Mouse (Mus musculus): ENCODE results near the gene Prkag2. TPM values are rescaled to one million over a fixed set of nuclear protein-coding genes. Genes with fewer than 3 reads are reported as not detected.

The Prkag2 gene
- total and polyA plus RNA-seq, 2 experiments from 2014 or later = 62.4 to 112 TPM

- no peak for TF ChIP-seq CTCF (IDR thresholded peaks at IDR 0.05; ENCODE audit: low read depth)
- WGBS = 58% methylated on average over 8 of the region's 8 CpGs
- ATAC-seq (no peak), DNase-seq (no peak)
- Histone ChIP-seq H3K27me3 (ENCODE audit: insufficient read depth, low read length) (no peaks in the 10 kb centered on the region), H3K9ac (no peak overlapping the region), H3K27ac (ENCODE audit: low read depth, low read length) (no peak overlapping the region), H3K4me1 (ENCODE audit: insufficient read depth) (no peaks in the 10 kb centered on the region), H3K4me3 (ENCODE audit: low read depth, low read length) (no peak overlapping the region), H3K36me3 (ENCODE audit: insufficient read depth) (no peaks in the 10 kb centered on the region), H3K9me3 (ENCODE audit: low read length) (no peaks in the 10 kb centered on the region), H3K4me2 (ENCODE audit: low read depth) (no peak overlapping the region)
These were observed 49.6 kb downstream of the Prkag2 start for GRCm38 (mm10) chr5:25050827-25051226.

GRCm38 (mm10) chr5:25047670-25048069 is 52.8 kb downstream of the Prkag2 start:
- no peak overlapping the region for H3K4me2 ChIP-seq (ENCODE audit: low read depth)
- no peaks in the 10 kb centered on the region for H3K36me3 ChIP-seq (ENCODE audit: insufficient read depth)
- no peak overlapping the region for H3K27ac ChIP-seq (ENCODE audit: low read depth, low read length)
- no peak overlapping the region for H3K4me3 ChIP-seq (ENCODE audit: low read depth, low read length)
- H3K4me1 ChIP-seq (ENCODE audit: insufficient read depth) = no peaks in the 10 kb centered on the region
- H3K9me3 ChIP-seq (ENCODE audit: low read length) = no peaks in the 10 kb centered on the region
- no peaks in the 10 kb centered on the region for H3K27me3 ChIP-seq (ENCODE audit: insufficient read depth, low read length)
- ATAC-seq = no peak
- no peak overlapping the region for H3K9ac ChIP-seq
- DNase-seq = no peak
- no peak for TF ChIP-seq CTCF (IDR thresholded peaks at IDR 0.05; ENCODE audit: low read depth)
- 58% methylated on average over 1 of the region's 1 CpGs for WGBS

- no peaks in the 10 kb centered on the region for H3K4me1 ChIP-seq (ENCODE audit: insufficient read depth)
- no peaks in the 10 kb centered on the region for H3K27me3 ChIP-seq (ENCODE audit: insufficient read depth, low read length)
- no peak for ATAC-seq
- no peaks in the 10 kb centered on the region for H3K9me3 ChIP-seq (ENCODE audit: low read length)
- WGBS = 75% methylated on average over 3 of the region's 3 CpGs
- no peak for TF ChIP-seq CTCF (IDR thresholded peaks at IDR 0.05; ENCODE audit: low read depth)
- H3K36me3 ChIP-seq (ENCODE audit: insufficient read depth) = no peaks in the 10 kb centered on the region
- H3K27ac ChIP-seq (ENCODE audit: low read depth, low read length) = no peak overlapping the region
- no peak for DNase-seq
- H3K4me2 ChIP-seq (ENCODE audit: low read depth) = no peak overlapping the region
- H3K9ac ChIP-seq = no peak overlapping the region
- H3K4me3 ChIP-seq (ENCODE audit: low read depth, low read length) = no peak overlapping the region
These were observed 53.7 kb downstream of the Prkag2 start for GRCm38 (mm10) chr5:25046762-25047161.

GRCm38 (mm10) chr5:25044007-25044406 is 56.4 kb downstream of the Prkag2 start:
- Histone ChIP-seq H3K4me2 (ENCODE audit: low read depth) (no peak overlapping the region), H3K9ac (no peak overlapping the region), H3K27me3 (ENCODE audit: insufficient read depth, low read length) (no peaks in the 10 kb centered on the region), H3K27ac (ENCODE audit: low read depth, low read length) (no peak overlapping the region), H3K36me3 (ENCODE audit: insufficient read depth) (no peaks in the 10 kb centered on the region), H3K4me1 (ENCODE audit: insufficient read depth) (no peaks in the 10 kb centered on the region), H3K4me3 (ENCODE audit: low read depth, low read length) (no peak overlapping the region), H3K9me3 (ENCODE audit: low read length) (no peaks in the 10 kb centered on the region)
- no peak for TF ChIP-seq CTCF (IDR thresholded peaks at IDR 0.05; ENCODE audit: low read depth)
- ATAC-seq (no peak), DNase-seq (no peak)
- WGBS = 91% methylated on average over 2 of the region's 2 CpGs

- WGBS = 97% methylated on average over 1 of the region's 1 CpGs
- no peak for ATAC-seq
- H3K27me3 ChIP-seq (ENCODE audit: insufficient read depth, low read length) = no peaks in the 10 kb centered on the region
These were observed 58.5 kb downstream of the Prkag2 start for GRCm38 (mm10) chr5:25041947-25042346.

GRCm38 (mm10) chr5:25041307-25041706 is 59.1 kb downstream of the Prkag2 start:
- DNase-seq = no peak
- Histone ChIP-seq H3K36me3 (ENCODE audit: insufficient read depth) (no peaks in the 10 kb centered on the region), H3K27me3 (ENCODE audit: insufficient read depth, low read length) (no peaks in the 10 kb centered on the region), H3K4me2 (ENCODE audit: low read depth) (no peak overlapping the region), H3K4me3 (ENCODE audit: low read depth, low read length) (no peak overlapping the region), H3K9ac (no peak overlapping the region), H3K27ac (ENCODE audit: low read depth, low read length) (no peak overlapping the region), H3K4me1 (ENCODE audit: insufficient read depth) (no peaks in the 10 kb centered on the region), H3K9me3 (ENCODE audit: low read length) (no peaks in the 10 kb centered on the region)
- 60% methylated on average over 5 of the region's 5 CpGs for WGBS
- ATAC-seq = no peak
- TF ChIP-seq CTCF (IDR thresholded peaks at IDR 0.05; ENCODE audit: low read depth) = no peak

More at GRCm38 (mm10) chr5:25041947-25042346, 58.5 kb downstream of the Prkag2 start:
- TF ChIP-seq CTCF (IDR thresholded peaks at IDR 0.05; ENCODE audit: low read depth) = no peak
- Histone ChIP-seq H3K4me2 (ENCODE audit: low read depth) (no peak overlapping the region), H3K27ac (ENCODE audit: low read depth, low read length) (no peak overlapping the region), H3K4me3 (ENCODE audit: low read depth, low read length) (no peak overlapping the region), H3K9me3 (ENCODE audit: low read length) (no peaks in the 10 kb centered on the region), H3K9ac (no peak overlapping the region), H3K36me3 (ENCODE audit: insufficient read depth) (no peaks in the 10 kb centered on the region), H3K4me1 (ENCODE audit: insufficient read depth) (no peaks in the 10 kb centered on the region)
- DNase-seq = no peak

- no peak for DNase-seq
- Histone ChIP-seq H3K27ac (ENCODE audit: low read depth, low read length) (no peak overlapping the region), H3K36me3 (ENCODE audit: insufficient read depth) (no peaks in the 10 kb centered on the region), H3K9ac (no peak overlapping the region), H3K4me3 (ENCODE audit: low read depth, low read length) (no peak overlapping the region), H3K27me3 (ENCODE audit: insufficient read depth, low read length) (no peaks in the 10 kb centered on the region), H3K4me1 (ENCODE audit: insufficient read depth) (no peaks in the 10 kb centered on the region), H3K9me3 (ENCODE audit: low read length) (no peaks in the 10 kb centered on the region), H3K4me2 (ENCODE audit: low read depth) (no peak overlapping the region)
- WGBS = 82% methylated on average over 7 of the region's 7 CpGs
- TF ChIP-seq CTCF (IDR thresholded peaks at IDR 0.05; ENCODE audit: low read depth) = no peak
- ATAC-seq = no peak
These were observed 59.5 kb downstream of the Prkag2 start for GRCm38 (mm10) chr5:25040903-25041302.

- WGBS = 94% methylated on average over 2 of the region's 2 CpGs
- no peaks in the 10 kb centered on the region for H3K36me3 ChIP-seq (ENCODE audit: insufficient read depth)
- H3K4me3 ChIP-seq (ENCODE audit: low read depth, low read length) = no peak overlapping the region
- DNase-seq (no peak), ATAC-seq (no peak)
- H3K9ac ChIP-seq = no peak overlapping the region
- H3K4me2 ChIP-seq (ENCODE audit: low read depth) = no peak overlapping the region
- no peak overlapping the region for H3K27ac ChIP-seq (ENCODE audit: low read depth, low read length)
- H3K9me3 ChIP-seq (ENCODE audit: low read length) = no peaks in the 10 kb centered on the region
- no peaks in the 10 kb centered on the region for H3K27me3 ChIP-seq (ENCODE audit: insufficient read depth, low read length)
- H3K4me1 ChIP-seq (ENCODE audit: insufficient read depth) = no peaks in the 10 kb centered on the region
- no peak for TF ChIP-seq CTCF (IDR thresholded peaks at IDR 0.05; ENCODE audit: low read depth)
These were observed 61.6 kb downstream of the Prkag2 start for GRCm38 (mm10) chr5:25038827-25039226.
